Mouse (Mus musculus): ENCODE results near the gene Psmb8.
A peak's percentile ranks its signal among the peaks of the same experiment; 100 is the strongest.

- TF ChIP-seq POLR2A (IDR thresholded peaks at IDR 0.05; ENCODE audit: extremely low read depth, insufficient read depth, low read length) (no peak), CTCF (IDR thresholded peaks at IDR 0.05; ENCODE audit: extremely low read depth, insufficient read depth, low read length) (0 out of 2 replicates have a peak, but pooled peaks have one; percentile 29)
These were observed 33.2 kb upstream of the Psmb8 start for GRCm38 (mm10) chr17:34164202-34164895.
